Mouse (Mus musculus): ENCODE data around the gene Dda1. TPM values are rescaled to one million over a fixed set of nuclear protein-coding genes. Genes with fewer than 3 reads are reported as not detected.

Gene Dda1
- polyA plus RNA-seq, 1 experiment from 2014 or later, result 85.4 TPM

DNA sequence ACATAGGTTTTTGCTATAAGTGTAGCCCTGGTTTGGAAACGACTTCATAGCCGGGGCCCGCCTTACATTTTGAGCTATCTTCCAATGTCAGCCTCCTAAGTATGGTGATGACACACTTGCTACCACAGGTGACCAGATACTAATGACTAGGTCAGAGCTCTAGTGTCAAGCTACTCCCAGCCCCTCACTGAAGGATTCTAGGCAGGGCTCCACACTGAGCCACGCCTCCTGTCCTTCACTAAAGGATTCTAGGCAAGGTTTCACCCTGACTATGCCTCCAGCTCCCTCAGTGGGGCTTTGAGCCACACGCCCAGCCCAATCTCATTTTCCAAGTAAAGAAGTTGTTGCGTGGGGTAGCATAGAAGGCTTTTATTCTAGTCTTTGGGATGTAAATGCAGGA, 8.3 kb upstream of the Dda1 start:
- H3K36me3 ChIP-seq, result peaks cover 42% of the 10 kb centered on the region

DNA sequence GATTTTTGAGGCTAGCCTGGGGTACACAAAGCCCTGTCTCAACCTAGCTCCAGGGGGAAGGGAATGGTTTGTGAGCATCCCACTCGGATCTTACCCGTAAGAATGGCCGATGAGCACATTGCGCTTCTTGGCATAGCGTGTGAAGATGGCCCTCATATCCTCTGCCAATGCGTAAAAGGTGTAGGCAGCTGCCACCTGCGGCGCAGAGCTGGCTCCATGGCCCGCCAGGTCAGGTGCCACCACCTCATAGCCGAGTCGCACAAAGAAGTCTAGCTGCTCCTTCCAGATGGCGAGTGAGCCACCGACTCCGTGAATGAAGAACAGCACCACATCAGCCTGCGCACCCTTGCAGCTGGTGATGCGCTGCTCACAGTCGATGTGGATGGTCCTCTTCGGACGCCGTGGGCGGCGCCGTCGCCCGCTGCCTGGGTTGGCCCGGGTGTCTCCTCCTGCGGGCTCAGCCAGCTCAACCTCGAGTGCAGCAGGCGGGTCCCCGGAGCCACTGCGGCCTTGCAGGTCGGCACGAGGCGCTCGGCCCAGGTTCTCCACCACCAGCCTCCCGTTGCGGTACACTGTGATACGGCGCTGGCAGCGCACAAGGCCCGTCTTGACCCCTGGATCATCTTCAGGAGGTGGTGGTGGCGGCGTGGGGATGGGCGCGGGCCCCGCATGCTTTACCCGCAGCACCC, 7.7 kb upstream of the Dda1 start:
- no peak overlapping the region for H3K4me3 ChIP-seq
- no peak overlapping the region for H3K27ac ChIP-seq (ENCODE audit: poor library complexity, severe bottlenecking)
- no peak overlapping the region for H3K9ac ChIP-seq
- H3K36me3 ChIP-seq, result peaks cover 42% of the 10 kb centered on the region
- 61% methylated on average over 47 of the region's 47 CpGs for WGBS
- no peak for ATAC-seq (ENCODE audit: insufficient number of reproducible peaks, low FRiP score)
- no peaks in the 10 kb centered on the region for H3K9me3 ChIP-seq (replicated peaks)
- peaks cover 23% of the 10 kb centered on the region for H3K4me1 ChIP-seq (replicated peaks)
- H3K4me2 ChIP-seq, result no peak overlapping the region
- H3K27me3 ChIP-seq (replicated peaks), result peaks cover 25% of the 10 kb centered on the region

More for the DNA sequence above, 8.3 kb upstream of the Dda1 start:
- H3K27ac ChIP-seq (ENCODE audit: poor library complexity, severe bottlenecking), result no peak overlapping the region
- no peak for ATAC-seq (ENCODE audit: insufficient number of reproducible peaks, low FRiP score)
- H3K4me2 ChIP-seq, result no peak overlapping the region
- no peak overlapping the region for H3K4me3 ChIP-seq
- WGBS, result 86% methylated on average over 6 of the region's 6 CpGs
- H3K27me3 ChIP-seq (replicated peaks), result peaks cover 30% of the 10 kb centered on the region
- H3K9me3 ChIP-seq (replicated peaks), result no peaks in the 10 kb centered on the region
- H3K9ac ChIP-seq, result no peak overlapping the region
- peaks cover 20% of the 10 kb centered on the region for H3K4me1 ChIP-seq (replicated peaks)

DNA sequence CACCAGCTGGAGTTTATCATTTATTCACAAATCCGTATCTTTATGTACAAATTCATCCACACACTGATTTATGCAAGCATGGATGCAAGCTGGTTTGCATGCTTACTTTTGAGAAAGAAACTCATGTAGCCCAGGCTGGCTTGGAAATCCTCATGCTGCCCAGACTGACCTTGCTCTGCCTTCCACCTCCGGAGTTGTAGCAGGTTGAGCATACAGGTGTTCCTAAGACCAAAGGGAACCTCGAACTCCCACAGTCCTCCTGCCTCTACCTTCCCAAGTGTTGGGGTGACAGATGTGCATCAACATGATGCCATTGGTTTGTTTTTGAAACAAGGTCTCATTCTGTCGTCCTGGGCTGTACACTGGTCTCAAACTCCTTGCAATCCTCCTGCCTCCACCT, 6.8 kb upstream of the Dda1 start:
- WGBS, result 66% methylated on average over 4 of the region's 4 CpGs
- H3K4me1 ChIP-seq (replicated peaks), result peaks cover 23% of the 10 kb centered on the region
- peak overlapping the region; percentile 89; the same call in 1 of the 2 replicates for H3K9ac ChIP-seq
- no peaks in the 10 kb centered on the region for H3K9me3 ChIP-seq (replicated peaks)
- H3K36me3 ChIP-seq, result peaks cover 39% of the 10 kb centered on the region
- H3K4me3 ChIP-seq, result peak overlapping the region; percentile 91; the same call in 1 of the 2 replicates
- no peak overlapping the region for H3K27ac ChIP-seq (ENCODE audit: poor library complexity, severe bottlenecking)
- peak overlapping the region; percentile 93 for H3K4me2 ChIP-seq
- H3K27me3 ChIP-seq (replicated peaks), result peaks cover 17% of the 10 kb centered on the region
- no peak for ATAC-seq (ENCODE audit: insufficient number of reproducible peaks, low FRiP score)

DNA sequence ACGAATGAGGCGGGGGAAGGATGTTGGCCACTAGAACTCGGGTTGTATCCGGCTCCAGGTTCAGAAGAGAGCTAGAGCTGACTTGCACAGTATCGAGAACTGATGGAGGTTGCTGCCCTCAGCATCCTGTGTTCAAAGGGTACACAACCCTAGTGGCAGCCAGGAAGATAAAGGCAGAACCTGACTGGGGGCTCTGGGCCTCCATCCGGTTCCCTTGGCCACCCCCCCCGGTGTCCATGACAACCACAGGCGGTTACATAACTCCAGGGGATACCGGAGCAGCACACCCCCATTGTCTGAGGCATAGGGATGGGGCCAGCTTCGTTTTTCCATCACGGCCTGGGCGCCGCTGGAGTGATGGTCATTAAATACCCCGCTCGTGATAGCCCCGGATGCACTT, 6.2 kb upstream of the Dda1 start:
- 0 out of 2 replicates have a peak, but pooled peaks have one; percentile 5 for ATAC-seq (ENCODE audit: insufficient number of reproducible peaks, low FRiP score)
- H3K27me3 ChIP-seq (replicated peaks), result peaks cover 14% of the 10 kb centered on the region
- peaks cover 33% of the 10 kb centered on the region for H3K36me3 ChIP-seq
- peak overlapping the region; percentile 93 for H3K4me2 ChIP-seq
- H3K27ac ChIP-seq (ENCODE audit: poor library complexity, severe bottlenecking), result peak overlapping the region; percentile 83; the same call in 1 of the 2 replicates
- peak overlapping the region; percentile 89 for H3K9ac ChIP-seq
- peak overlapping the region; percentile 91 for H3K4me3 ChIP-seq
- H3K4me1 ChIP-seq (replicated peaks), result peaks cover 23% of the 10 kb centered on the region
- H3K9me3 ChIP-seq (replicated peaks), result no peaks in the 10 kb centered on the region
- WGBS, result 9% methylated on average over 16 of the region's 16 CpGs

DNA sequence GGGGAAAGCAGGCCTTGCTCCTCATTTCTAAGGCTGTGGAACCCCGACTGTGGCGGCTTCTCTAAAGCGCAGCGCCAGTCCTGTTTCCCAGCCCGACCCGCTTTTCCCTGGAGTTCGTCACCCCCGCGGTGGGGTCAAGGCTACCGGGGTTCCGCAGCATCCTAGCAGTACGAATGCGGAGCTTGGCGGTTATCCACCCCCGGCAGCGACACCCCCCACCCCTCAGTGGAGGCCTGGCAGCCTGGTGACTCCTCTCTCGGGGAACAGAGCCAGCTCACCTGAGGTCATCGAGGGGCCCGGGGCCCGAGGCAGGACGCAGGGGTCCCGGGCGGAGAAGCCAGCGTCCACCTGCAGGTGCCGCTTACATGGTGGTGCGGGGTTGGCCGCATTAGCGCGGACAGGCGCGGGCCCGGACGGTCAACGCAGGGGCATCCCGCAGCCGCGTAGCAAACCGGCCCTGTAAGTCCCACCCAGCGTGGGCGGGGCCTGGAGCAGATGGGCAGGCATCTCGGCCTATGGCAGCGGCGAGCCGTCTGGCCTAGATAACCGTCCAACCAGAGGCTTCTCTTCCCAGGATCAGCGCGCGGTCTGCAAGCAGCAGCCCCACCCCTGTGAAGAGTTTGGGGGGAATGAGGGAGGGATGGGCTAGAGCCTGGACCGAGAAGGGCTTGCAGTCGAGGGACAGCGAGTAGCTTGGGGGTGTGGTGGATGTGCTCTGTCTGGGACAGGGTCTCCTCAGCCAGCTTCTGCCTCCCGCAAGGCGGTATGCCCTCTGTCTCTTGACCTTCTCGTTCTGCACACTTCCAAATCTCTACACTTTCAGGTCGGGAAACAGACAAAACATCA, 5.6 kb upstream of the Dda1 start, which contains the start of gene Abhd8:
Gene Abhd8, minus strand, starts transcription at position 468 of the 846 bp plus-strand sequence.
- Histone ChIP-seq H3K27me3 (replicated peaks) (peaks cover 14% of the 10 kb centered on the region), H3K4me1 (replicated peaks) (peaks cover 23% of the 10 kb centered on the region), H3K27ac (ENCODE audit: poor library complexity, severe bottlenecking) (peak within 1 kb of the TSS; percentile 83), H3K4me2 (peak within 1 kb of the TSS; percentile 93), H3K36me3 (peaks cover 27% of the 10 kb centered on the region), H3K9me3 (replicated peaks) (no peaks in the 10 kb centered on the region), H3K9ac (peak within 1 kb of the TSS; percentile 89), H3K4me3 (peak within 1 kb of the TSS; percentile 91)
- WGBS, result 0% methylated on average over 55 of the region's 55 CpGs
- peak; percentile 84 for ATAC-seq (ENCODE audit: insufficient number of reproducible peaks, low FRiP score)

DNA sequence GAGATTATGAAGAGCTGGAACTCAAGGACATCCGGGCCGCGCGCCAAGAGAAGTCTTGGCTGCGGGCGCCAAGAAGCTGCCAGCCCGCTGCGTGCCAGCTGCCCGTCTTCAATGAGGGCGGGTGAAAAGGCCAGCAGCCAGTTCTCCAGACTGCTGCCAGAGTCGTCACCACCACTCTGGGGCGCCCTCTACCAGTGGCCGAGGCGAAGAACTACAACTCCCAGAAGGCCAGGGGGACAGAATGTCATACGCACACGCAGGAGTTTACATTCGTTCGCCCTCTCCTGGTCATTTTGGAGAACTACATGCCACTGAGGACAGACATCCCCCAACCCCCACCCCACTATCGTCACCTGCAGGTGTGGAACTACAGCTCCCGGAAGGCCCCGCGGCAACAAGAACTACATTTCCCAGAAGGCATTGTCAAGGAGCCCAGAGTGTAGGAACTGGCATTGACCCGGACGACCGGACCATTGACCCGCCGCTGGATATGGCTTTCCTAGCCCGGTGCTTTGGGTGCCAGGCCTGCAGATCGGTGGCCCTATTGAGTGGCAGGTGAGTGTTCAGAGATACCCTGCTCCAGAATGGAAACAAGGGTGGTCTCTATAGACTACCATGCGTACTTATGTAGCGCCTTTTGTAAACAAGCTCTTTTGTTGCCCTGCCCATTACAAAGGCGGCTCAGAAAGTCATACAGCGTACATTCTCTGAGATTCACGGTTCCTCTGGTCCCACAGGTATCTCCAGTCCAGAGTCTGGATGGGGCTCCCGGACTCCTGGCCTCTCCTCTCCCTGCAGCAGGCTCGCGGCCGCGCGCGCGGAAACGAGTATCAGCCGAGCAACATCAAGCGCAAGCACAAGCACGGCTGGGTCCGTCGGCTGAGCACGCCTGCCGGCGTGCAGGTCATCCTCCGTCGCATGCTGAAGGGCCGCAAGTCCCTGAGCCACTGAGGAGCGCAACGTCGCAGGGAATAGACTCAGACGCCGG, 4.2 kb upstream of the Dda1 start, which contains the start of gene Mrpl34:
Gene Mrpl34, plus strand, starts transcription at position 447 of the 988 bp plus-strand sequence.
- peaks cover 14% of the 10 kb centered on the region for H3K27me3 ChIP-seq (replicated peaks)
- H3K27ac ChIP-seq (ENCODE audit: poor library complexity, severe bottlenecking), result peak within 1 kb of the TSS; percentile 83
- peaks cover 13% of the 10 kb centered on the region for H3K36me3 ChIP-seq
- H3K4me3 ChIP-seq, result peak within 1 kb of the TSS; percentile 91
- peak within 1 kb of the TSS; percentile 89 for H3K9ac ChIP-seq
- H3K4me2 ChIP-seq, result peak within 1 kb of the TSS; percentile 93
- peaks cover 26% of the 10 kb centered on the region for H3K4me1 ChIP-seq (replicated peaks)
- H3K9me3 ChIP-seq (replicated peaks), result no peaks in the 10 kb centered on the region
- ATAC-seq (ENCODE audit: insufficient number of reproducible peaks, low FRiP score), result peak; percentile 87
- WGBS, result under 1% methylated on average over 59 of the region's 59 CpGs

DNA sequence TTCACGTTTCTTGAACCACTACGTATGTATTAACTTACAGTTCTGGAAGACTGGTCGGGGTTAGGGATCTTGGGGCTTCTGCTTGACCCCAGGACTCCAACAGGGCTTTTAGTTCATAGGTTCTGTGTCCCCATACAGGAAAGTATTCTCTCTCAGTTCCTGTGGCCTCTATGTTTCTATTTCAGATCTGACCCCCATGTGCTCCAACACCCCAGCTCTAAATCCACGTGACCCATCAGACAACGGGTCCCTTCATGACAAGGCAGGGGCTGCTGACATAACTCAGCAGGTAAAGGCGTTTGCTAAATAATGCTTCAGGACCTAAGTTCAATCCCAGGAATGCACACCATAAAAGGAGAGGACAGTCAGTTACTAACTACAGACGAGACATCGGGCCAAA, 3.3 kb upstream of the Dda1 start:
- 74% methylated on average over 8 of the region's 8 CpGs for WGBS

DNA sequence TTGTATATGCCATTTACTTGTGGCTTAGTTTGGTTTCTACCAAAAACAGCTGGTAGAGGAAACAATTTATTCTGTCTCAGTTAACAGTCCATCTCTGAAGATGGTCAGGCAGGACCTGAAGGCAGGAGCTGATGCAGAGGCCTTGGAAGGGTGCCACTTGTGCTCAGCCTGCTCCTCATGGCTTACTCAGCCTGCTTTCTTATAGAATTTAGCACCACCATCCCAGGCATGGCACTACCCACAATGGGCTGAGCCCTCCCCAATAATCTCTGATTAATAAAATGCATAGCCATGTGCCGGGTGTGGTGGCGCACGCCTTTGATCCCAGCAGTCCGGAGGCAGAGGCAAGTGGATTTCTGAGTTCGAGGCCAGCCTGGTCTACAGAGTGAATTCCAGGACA, 2.8 kb upstream of the Dda1 start:
- no peak overlapping the region for H3K4me2 ChIP-seq
- WGBS, result 94% methylated on average over 5 of the region's 5 CpGs
- H3K27ac ChIP-seq (ENCODE audit: poor library complexity, severe bottlenecking), result no peak overlapping the region

More for the DNA sequence above, 3.3 kb upstream of the Dda1 start:
- peak overlapping the region; percentile 91 for H3K4me3 ChIP-seq
- H3K4me1 ChIP-seq (replicated peaks), result peaks cover 35% of the 10 kb centered on the region
- no peak overlapping the region for H3K27ac ChIP-seq (ENCODE audit: poor library complexity, severe bottlenecking)
- H3K27me3 ChIP-seq (replicated peaks), result peaks cover 12% of the 10 kb centered on the region
- peak overlapping the region; percentile 93 for H3K4me2 ChIP-seq
- no peak overlapping the region for H3K9ac ChIP-seq
- no peaks in the 10 kb centered on the region for H3K9me3 ChIP-seq (replicated peaks)
- no peak for ATAC-seq (ENCODE audit: insufficient number of reproducible peaks, low FRiP score)
- H3K36me3 ChIP-seq, result peaks cover 12% of the 10 kb centered on the region

DNA sequence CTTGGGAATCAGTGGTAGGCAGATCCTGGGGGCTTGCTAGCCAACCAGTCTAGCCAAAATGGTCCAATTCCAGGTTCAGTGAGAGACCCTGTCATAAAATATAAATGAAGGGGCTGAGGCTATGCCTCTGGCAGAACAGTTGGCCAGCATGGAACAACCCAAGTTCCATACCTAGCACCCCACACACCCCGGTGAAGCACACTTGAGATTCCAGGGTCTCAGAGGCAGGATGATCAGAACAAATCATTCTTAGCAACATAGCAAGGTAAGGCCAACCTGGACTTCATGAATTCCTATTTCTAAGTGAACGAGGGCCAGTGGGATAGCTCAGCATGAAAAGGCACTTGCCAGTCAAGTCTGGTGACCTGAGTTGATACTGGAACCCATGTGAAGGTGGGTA, 1.8 kb upstream of the Dda1 start:
- WGBS, result 95% methylated on average over 2 of the region's 2 CpGs
- Histone ChIP-seq H3K36me3 (peaks cover 18% of the 10 kb centered on the region), H3K27ac (ENCODE audit: poor library complexity, severe bottlenecking) (no peak overlapping the region), H3K4me3 (no peak overlapping the region), H3K4me2 (no peak overlapping the region), H3K27me3 (replicated peaks) (no peaks in the 10 kb centered on the region), H3K4me1 (replicated peaks) (peaks cover 36% of the 10 kb centered on the region), H3K9ac (no peak overlapping the region), H3K9me3 (replicated peaks) (no peaks in the 10 kb centered on the region)
- no peak for ATAC-seq (ENCODE audit: insufficient number of reproducible peaks, low FRiP score)

More for the DNA sequence above, 2.8 kb upstream of the Dda1 start:
- ATAC-seq (ENCODE audit: insufficient number of reproducible peaks, low FRiP score), result no peak
- Histone ChIP-seq H3K36me3 (peaks cover 12% of the 10 kb centered on the region), H3K4me3 (no peak overlapping the region), H3K4me1 (replicated peaks) (peaks cover 37% of the 10 kb centered on the region), H3K9me3 (replicated peaks) (no peaks in the 10 kb centered on the region), H3K9ac (no peak overlapping the region), H3K27me3 (replicated peaks) (peaks cover 8% of the 10 kb centered on the region)

DNA sequence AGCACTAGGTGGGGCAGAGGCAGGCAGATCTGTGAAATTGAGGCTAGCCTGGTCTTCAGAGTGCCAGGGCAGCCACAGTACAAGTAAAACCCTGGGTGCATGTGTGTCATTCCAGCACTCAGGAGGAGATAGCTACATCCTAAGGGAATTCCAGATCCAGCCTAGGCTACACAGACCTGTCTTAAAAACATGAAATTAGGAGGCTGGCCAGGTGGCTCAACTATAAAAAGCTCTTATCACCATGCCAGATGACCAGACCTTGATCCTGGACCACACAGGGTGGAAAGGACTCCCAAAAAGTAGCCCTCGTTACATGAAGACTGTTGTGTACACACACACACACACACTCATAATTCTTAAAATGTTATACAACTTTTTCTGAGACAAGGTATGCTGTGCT, 998 bp upstream of the Dda1 start:
- Histone ChIP-seq H3K4me1 (replicated peaks) (peaks cover 28% of the 10 kb centered on the region), H3K9ac (no peak overlapping the region), H3K4me3 (no peak overlapping the region), H3K27ac (ENCODE audit: poor library complexity, severe bottlenecking) (no peak overlapping the region), H3K27me3 (replicated peaks) (no peaks in the 10 kb centered on the region), H3K4me2 (no peak overlapping the region), H3K9me3 (replicated peaks) (no peaks in the 10 kb centered on the region), H3K36me3 (peaks cover 26% of the 10 kb centered on the region)
- WGBS, result 81% methylated on average over 1 of the region's 1 CpGs
- ATAC-seq (ENCODE audit: insufficient number of reproducible peaks, low FRiP score), result no peak
